Mouse (Mus musculus) embryonic fibroblast, embryonic 13.5 days (primary cell): Measurements from ENCODE around the gene Sdf2l1. TPM values are rescaled to one million over a fixed set of nuclear protein-coding genes. Genes with fewer than 3 reads are reported as not detected.

Experiments used
- H3K27ac ChIP-seq: 2 replicates; pipeline ENCODE4 v1.5.1; 2012; ENCODE audit warnings: low read length, control low read depth, inconsistent platforms; ENCODE audit not compliant: insufficient read depth
- H3K4me1 ChIP-seq: 2 replicates; pipeline ENCODE4 v1.6.1; 2011; ENCODE audit warnings: low read length; ENCODE audit not compliant: control insufficient read depth, insufficient read depth
- H3K4me3 ChIP-seq: 2 replicates; pipeline ENCODE4 v1.5.1; 2011; ENCODE audit warnings: mild to moderate bottlenecking, control low read depth, low read length; ENCODE audit not compliant: insufficient read depth
- CTCF ChIP-seq: IDR thresholded peaks from 2 replicates; pipeline ENCODE4 v1.5.1; 2011; ENCODE audit warnings: mild to moderate bottlenecking, control low read depth, low read length, moderate library complexity, borderline replicate concordance; ENCODE audit not compliant: insufficient read depth
- POLR2A ChIP-seq: IDR thresholded peaks from 2 replicates; pipeline ENCODE4 v1.6.1; 2011; ENCODE audit warnings: low read depth, mild to moderate bottlenecking, control low read depth, low read length, moderate library complexity
- polyA plus RNA-seq: library from polyadenylated mRNA; stranded (reverse); fragments of >200 nt; gene quantifications from 2 replicates; pipeline ENCODE4 v1.2.4, GENCODE M21; 2011; ENCODE audit warnings: low read depth; ENCODE audit not compliant: missing spikeins, insufficient read length

Sdf2l1 gene
- polyA plus RNA-seq, 1 experiment: 17.0 TPM

DNA sequence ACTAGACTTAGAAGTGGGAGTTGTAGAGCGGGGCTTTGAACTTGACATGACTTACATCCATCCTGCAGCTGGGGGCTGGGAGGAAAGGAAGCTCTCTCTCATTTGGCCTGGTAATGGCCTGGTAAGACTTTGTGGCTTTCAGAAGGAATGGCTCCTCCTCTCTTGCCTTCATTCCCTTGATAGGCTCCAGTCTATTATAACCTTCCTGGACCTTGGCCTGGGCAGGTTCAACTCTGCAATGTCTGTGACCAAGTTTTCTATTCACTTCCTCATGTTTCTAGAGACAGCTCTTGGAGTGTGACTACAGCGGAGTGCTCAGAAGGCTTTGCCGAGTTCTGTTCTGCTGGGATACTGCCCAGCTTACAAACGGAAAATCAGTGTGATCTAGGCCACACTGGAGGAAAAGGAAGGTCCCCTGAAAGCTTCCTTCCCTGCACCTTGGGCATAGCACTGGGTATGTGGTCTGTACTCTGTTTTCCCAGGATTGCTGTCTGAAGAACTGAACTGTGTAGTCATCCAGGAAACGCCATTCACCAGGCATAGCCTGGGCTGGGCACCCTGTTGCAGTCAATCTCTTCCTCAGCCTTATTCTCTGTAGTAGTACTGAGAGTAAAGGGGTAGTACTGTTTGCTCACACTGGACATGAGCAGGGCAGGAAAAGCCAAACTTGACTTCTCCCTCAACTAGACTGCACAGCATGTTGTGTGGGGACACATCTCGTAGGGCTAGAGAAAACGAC is 18.5 kb upstream of the Sdf2l1 start:
- H3K4me3 ChIP-seq: no peak overlapping the region
- no peak overlapping the region for H3K27ac ChIP-seq
- H3K4me1 ChIP-seq: peaks cover 12% of the 10 kb centered on the region
- TF ChIP-seq POLR2A (no peak), CTCF (no peak)

DNA sequence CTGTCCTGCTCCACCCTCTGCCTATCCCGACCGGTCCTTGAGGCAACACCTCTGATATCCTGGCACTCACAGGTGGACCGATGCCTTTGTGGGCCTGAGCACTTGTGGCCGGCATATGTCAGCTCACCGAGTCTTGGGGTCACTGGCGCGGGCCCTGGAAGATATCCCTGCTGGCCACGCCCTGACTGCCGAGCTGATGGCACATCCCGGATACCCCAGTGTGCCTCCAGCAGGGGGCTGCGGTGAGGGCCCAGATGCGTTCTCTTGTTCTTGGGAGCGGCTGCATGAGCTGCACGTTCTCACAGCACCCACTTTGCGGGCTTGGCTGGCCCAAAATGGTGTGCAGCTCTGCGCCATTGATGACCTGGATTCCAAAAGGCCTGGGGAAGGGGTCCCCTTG is 15.9 kb upstream of the Sdf2l1 start:
- Histone ChIP-seq H3K4me3 (peak overlapping the region; percentile 72), H3K27ac (no peak overlapping the region), H3K4me1 (no peaks in the 10 kb centered on the region)
- TF ChIP-seq CTCF: peak; percentile 37; the same call in 1 of the 2 replicates
- TF ChIP-seq POLR2A: 0 out of 2 replicates have a peak, but pooled peaks have one; percentile 30

- no peaks in the 10 kb centered on the region for H3K4me1 ChIP-seq
- no peak overlapping the region for H3K27ac ChIP-seq
- TF ChIP-seq POLR2A: no peak
- TF ChIP-seq CTCF: no peak
- peak overlapping the region; percentile 72 for H3K4me3 ChIP-seq
Observed at GRCm38 (mm10) chr16:17147391-17147929, 15.3 kb upstream of the Sdf2l1 start.

GRCm38 (mm10) chr16:17146772-17147235 is 14.6 kb upstream of the Sdf2l1 start, which contains the start of gene Ccdc116:
TSS of gene Ccdc116 (minus strand) at chr16:17147229.
- no peak within 1 kb of the TSS for H3K27ac ChIP-seq
- H3K4me3 ChIP-seq: peak within 1 kb of the TSS; percentile 72
- TF ChIP-seq POLR2A (peak; percentile 60), CTCF (0 out of 2 replicates have a peak, but pooled peaks have one; percentile 13)
- no peaks in the 10 kb centered on the region for H3K4me1 ChIP-seq

DNA sequence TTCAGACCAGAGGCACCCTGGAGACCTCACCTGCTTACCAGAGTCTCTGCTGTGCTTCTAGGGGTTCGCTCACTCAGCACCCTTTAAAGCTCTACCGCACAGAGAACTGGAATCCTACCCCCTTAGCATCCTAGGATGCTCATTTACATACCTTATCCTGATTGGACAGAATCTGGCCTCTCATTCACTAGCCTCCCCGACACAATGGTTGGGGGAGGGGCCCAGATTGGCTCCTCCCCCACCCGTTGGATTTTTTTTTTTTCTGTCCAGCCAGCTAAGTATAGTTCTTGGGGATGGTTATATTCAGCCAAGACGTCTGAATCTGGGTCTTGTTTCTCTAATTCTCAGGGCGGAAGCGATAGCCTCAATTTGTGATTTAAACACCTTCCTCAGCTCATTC is 12.2 kb upstream of the Sdf2l1 start, which contains the start of gene Ydjc:
TSS of gene Ydjc (plus strand) at position 283 of the 400 bp plus-strand sequence.
- no peak within 1 kb of the TSS for H3K4me3 ChIP-seq
- TF ChIP-seq CTCF: no peak
- TF ChIP-seq POLR2A: no peak
- no peak within 1 kb of the TSS for H3K27ac ChIP-seq
- no peaks in the 10 kb centered on the region for H3K4me1 ChIP-seq

- no peak overlapping the region for H3K27ac ChIP-seq
- TF ChIP-seq POLR2A (no peak), CTCF (no peak)
- peaks cover 2% of the 10 kb centered on the region for H3K4me1 ChIP-seq
- no peak overlapping the region for H3K4me3 ChIP-seq
Observed at GRCm38 (mm10) chr16:17137355-17137754, 5.2 kb upstream of the Sdf2l1 start.

- no peak overlapping the region for H3K27ac ChIP-seq
- H3K4me1 ChIP-seq: peaks cover 6% of the 10 kb centered on the region; the same call in 1 of the 2 replicates
- TF ChIP-seq POLR2A (no peak), CTCF (no peak)
- H3K4me3 ChIP-seq: peak overlapping the region; percentile 27
Observed at GRCm38 (mm10) chr16:17132906-17133200, 670 bp upstream of the Sdf2l1 start.

DNA sequence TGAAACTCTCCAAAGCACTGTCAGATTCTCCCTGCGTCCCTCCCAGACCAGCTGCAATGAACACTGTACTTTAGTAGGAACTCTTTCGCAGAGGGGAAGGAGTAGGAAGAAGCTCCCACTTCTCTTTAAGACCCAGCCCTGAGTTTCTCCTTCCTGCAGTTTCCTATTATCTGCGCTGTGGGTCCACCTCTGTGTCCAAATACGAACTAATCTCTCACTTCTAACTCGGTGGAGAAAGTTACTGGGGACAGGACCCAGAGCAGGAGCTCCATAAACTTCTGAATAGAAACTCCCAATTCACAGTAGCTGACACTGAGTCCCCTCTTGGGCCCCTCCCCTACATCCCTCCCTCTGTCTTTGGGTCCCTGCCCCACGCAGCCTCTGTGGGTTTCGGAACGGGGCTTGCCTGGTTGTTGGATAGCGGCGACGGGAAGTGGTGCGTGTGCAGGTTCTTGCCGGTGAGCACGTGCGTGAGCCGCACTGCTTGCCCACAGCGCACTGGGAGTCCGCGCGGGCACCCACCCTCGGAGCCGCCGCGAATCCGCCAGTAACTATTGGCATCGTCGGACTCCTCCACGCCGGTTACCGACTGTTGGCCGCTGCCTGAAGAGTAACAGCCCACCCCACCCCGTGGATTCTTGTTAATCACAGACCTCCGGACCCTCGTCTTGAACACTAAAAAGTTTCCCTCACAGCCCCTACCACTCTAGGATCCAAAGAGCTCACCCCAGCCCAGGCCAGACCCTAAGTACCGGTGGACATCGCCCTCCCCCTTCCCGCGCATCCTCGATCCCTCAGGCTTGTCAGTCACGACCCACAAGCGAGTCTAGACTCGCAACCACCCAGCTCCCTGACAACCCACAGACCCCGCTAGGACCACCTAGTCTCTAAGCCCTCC is 743 bp downstream of the Sdf2l1 start:
- no peak for TF ChIP-seq POLR2A
- TF ChIP-seq CTCF: no peak
- Histone ChIP-seq H3K4me1 (peaks cover 4% of the 10 kb centered on the region; the same call in 1 of the 2 replicates), H3K27ac (no peak overlapping the region)

DNA sequence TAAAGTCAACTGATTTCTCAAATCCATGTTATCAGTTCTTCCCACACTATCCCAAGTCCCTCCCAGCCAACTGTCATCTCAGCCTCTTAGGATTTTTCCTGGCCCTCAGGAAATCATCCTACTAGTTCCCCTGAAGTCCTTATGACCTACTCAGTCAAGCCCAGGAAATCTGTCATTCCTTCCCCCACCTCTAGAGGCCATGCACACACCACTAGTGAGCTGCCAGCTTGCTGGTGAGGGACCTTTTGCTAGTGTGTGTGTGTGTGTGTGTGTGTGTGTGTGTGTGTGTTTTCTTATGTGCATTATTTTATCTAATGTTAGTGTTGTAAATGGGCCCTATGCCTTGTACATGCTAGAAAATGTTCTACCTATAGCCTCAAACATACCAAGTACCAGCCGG is 4.9 kb downstream of the Sdf2l1 start:
- Histone ChIP-seq H3K4me3 (no peak overlapping the region), H3K4me1 (peaks cover 4% of the 10 kb centered on the region; the same call in 1 of the 2 replicates), H3K27ac (no peak overlapping the region)
- TF ChIP-seq POLR2A (no peak), CTCF (peak; percentile 76; the same call in 1 of the 2 replicates)

More for the DNA sequence above, 743 bp downstream of the Sdf2l1 start:
- H3K4me3 ChIP-seq: peak overlapping the region; percentile 86
